Mouse (Mus musculus): ENCODE measurements around the gene Ccdc136.

DNA sequence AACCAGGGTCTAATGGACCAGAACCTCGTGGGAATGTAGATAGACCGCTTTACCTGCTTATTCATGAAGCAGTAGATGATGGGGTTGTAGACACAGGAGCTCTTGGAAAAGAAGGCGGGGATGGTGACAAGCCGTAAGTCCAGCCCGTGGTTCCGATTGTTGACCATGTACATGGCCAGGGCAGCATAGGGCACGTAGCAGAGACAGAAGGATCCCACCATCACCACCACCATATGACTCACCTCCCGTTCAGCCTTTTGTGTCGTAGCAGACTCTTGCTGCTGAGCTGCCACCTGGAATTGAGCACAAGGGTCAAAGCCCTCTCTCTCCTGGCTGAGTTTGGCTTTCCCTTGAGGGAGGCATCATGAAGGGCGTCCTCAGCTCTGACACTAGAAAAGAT, 17.4 kb upstream of the Ccdc136 start:
- TF ChIP-seq CTCF (IDR thresholded peaks at IDR 0.05; ENCODE audit: borderline replicate concordance, extremely low read depth, insufficient read depth, insufficient read length) (no peak), POLR2A (IDR thresholded peaks at IDR 0.05; ENCODE audit: borderline replicate concordance, extremely low read depth, insufficient read depth, insufficient read length, poor library complexity, severe bottlenecking) (no peak)

Measured in brain, embryonic 14.5 days (tissue).